Mouse (Mus musculus) olfactory bulb, adult 2 months (tissue): ENCODE measurements around the gene Eloa.

ENCODE experiments used
- CTCF ChIP-seq: fragments of 200-500 bp; IDR thresholded peaks from 2 replicates; pipeline ENCODE4 v1.5.1; 2012; ENCODE audit warnings: low read depth, mild to moderate bottlenecking, low read length, moderate library complexity; ENCODE audit not compliant: insufficient read depth
- POLR2A ChIP-seq: fragments of 200-500 bp; IDR thresholded peaks from 2 replicates; pipeline ENCODE4 v1.6.1; 2012; ENCODE audit warnings: mild to moderate bottlenecking, low read depth, low read length, moderate library complexity; ENCODE audit not compliant: insufficient read depth

- TF ChIP-seq CTCF = no peak
- TF ChIP-seq POLR2A = no peak
Measured at GRCm38 (mm10) chr4:136057916-136058315, 36.4 kb upstream of the Eloa start.
